Mouse (Mus musculus): ENCODE results near the gene Pakap.
A peak's percentile ranks its signal among the peaks of the same experiment; 100 is the strongest.

Gene Pakap

GRCm38 (mm10) chr4:57574181-57574580 is 6.2 kb downstream of the Pakap start:
- no peak for DNase-seq (ENCODE audit: low spot score)

GRCm38 (mm10) chr4:57574646-57575045 is 6.7 kb downstream of the Pakap start:
- peak; percentile 57 for DNase-seq (ENCODE audit: low spot score)

- no peak for DNase-seq (ENCODE audit: low spot score)
Observed at GRCm38 (mm10) chr4:57575686-57576085, 7.7 kb downstream of the Pakap start.

- no peak for DNase-seq (ENCODE audit: low spot score)
Observed at GRCm38 (mm10) chr4:57576095-57576494, 8.1 kb downstream of the Pakap start.

DNA sequence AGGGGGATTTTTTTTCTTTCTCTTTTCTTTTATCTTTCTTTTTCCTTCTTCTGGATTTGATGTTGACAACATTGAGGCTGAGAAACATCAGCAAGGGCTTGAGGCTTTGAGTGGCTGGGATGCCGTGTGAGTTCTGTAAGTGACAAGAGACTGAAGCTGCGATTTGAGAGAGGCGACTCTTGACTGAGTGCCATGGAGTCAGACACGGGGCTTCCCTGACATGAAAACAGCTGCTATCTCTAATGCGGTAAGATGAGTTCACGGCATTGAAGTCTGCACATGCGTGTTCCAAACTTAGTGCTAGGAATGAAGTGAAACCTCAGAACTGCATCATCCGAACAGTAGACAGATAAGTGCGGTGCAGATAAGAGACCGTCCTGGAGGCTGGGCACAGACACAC is 11.7 kb downstream of the Pakap start:
- no peak for DNase-seq (ENCODE audit: low spot score)

GRCm38 (mm10) chr4:57585281-57585800 is 17.4 kb downstream of the Pakap start:
- no peak for DNase-seq (ENCODE audit: low spot score)

GRCm38 (mm10) chr4:57586933-57587658 is 19.1 kb downstream of the Pakap start:
- DNase-seq (ENCODE audit: low spot score) = no peak

- no peak for DNase-seq (ENCODE audit: low spot score)
Observed at GRCm38 (mm10) chr4:57588356-57588755, 20.4 kb downstream of the Pakap start.

DNA sequence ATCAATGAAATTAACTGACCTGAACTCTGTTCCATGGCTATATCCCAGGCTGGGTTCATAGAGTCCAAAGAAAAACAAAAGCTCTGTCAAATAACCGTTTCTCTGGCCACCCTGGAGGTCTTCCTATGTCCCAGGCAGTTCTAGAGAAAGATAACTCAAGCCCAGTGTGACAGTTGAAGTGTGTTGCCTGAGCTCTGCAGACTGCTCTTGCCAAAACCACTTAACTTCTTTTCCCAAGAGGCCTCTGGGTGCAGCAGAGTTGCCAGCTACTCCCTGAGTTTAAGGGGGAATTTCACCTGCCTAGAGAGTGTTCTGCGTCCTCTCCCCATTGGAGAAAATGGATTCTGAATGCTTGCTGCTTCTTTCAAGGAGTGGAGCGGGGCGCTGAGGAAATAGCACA is 24.8 kb downstream of the Pakap start:
- no peak for DNase-seq (ENCODE audit: low spot score)

GRCm38 (mm10) chr4:57599946-57600345 is 32.0 kb downstream of the Pakap start:
- DNase-seq (ENCODE audit: low spot score) = no peak

DNA sequence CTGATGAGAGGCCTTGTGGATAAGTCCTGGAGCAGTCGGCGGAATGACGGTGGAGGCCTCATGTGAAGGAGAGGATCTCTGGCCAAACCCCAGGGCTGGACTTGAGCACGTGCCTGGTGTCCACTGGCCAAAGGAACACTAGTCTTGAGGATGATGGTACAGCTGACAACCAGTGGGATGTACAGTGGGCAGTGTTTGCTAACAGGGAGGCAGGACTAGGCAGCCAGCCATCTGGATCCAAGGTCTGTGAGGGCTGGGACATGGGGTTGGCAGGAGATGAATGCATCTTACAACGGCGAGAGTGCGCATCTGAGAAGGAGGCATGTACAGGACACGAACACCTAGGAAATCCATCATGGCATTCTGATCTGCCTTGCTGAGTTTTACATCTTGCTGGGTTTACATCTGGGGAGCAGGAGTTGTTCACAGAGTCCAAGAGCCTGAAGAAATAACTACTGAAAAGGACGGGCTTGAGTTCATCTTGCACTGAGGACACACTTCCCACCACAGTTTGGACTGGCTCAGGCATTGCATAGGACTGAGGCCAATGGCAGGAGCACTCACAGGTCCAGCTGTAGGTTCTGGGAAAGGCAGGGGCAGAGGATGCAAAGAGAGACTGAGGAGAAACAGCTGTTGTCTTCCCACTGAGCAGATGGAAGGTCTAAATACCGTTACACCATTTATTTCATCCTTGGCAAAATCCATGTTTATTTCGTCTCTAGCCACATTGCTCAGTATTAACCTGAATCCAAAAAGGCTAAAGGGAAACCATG is 32.9 kb downstream of the Pakap start:
- peak; percentile 5 for DNase-seq (ENCODE audit: low spot score)

GRCm38 (mm10) chr4:57601458-57601835 is 33.5 kb downstream of the Pakap start:
- DNase-seq (ENCODE audit: low spot score) = peak; percentile 21

- DNase-seq (ENCODE audit: low spot score) = no peak
Observed at GRCm38 (mm10) chr4:57601903-57602617, 34.1 kb downstream of the Pakap start.

DNA sequence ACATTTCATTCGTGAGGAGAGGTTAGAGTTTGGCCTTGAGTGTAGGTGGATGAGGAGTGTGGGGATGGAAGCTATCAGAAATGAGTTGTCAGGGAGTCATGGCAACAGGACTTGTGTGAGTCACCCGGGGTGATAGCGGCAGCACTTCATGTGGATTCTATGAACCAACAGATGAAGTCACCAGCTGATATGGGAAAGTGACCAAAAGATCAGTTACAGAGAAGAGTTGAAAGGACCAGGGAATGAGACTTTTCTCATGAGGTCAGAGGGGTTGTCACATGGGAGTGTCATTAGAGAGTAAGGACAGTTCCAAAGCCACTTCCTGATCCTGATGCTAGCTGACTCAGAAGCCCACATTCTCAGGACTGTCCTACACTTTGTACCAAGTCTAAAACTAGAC is 38.3 kb downstream of the Pakap start:
- peak; percentile 21 for DNase-seq (ENCODE audit: low spot score)

DNA sequence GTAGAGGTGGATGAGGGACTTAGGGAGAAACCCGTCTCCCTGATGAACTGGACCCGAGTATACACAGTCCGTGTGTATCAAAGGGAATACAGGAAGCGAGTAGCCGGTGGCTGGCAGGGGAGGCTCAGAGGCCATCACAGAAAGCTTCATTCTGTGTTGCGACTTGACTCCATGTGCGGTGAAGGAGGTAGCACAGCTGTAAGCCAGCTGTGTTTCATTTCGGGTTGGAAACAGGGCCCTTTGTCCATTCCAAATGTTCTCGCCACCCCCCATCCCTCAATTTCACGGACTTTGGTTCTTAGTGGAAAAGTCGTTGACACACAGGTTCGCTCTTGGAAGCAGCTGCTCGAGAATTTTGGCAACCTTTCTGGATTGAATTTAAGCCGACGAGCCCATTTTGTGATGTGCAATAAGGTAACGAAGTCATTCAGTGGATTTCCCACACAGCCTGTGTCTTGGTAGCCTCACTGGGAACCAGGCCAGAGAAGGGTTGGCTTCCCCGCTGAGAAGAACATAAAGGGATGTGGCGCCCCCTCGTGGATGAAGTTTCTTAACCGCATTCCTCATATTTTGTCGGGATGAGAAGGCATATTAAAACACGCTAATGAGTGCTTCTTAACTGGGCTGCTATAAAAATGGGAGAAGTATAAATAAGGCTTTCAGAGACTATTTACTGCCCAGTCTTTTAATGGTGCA is 39.4 kb downstream of the Pakap start:
- DNase-seq (ENCODE audit: low spot score) = peak; percentile 62

GRCm38 (mm10) chr4:57611303-57612077 is 43.5 kb downstream of the Pakap start:
- DNase-seq (ENCODE audit: low spot score) = no peak

DNA sequence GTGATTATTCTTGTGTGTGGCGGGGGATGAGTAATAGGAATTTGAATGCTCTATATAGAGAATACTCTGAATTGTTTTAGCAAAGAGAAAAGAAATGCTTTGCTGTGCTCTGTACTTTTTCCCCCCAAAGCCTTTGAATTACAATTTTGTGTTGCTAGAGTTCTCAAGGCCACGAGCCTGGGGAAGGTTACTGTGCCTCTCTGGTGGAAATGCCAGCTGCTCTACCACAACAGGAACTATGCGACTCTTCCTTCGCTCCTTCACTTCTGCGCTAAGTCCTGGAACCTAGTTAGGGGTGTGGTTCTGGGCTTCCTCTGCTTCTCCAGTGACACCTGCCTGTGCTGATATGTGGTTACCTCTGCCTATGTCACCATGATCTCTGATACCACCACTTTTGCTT is 44.7 kb downstream of the Pakap start:
- DNase-seq (ENCODE audit: low spot score) = no peak

- DNase-seq (ENCODE audit: low spot score) = no peak
Observed at GRCm38 (mm10) chr4:57614686-57615085, 46.7 kb downstream of the Pakap start.

DNA sequence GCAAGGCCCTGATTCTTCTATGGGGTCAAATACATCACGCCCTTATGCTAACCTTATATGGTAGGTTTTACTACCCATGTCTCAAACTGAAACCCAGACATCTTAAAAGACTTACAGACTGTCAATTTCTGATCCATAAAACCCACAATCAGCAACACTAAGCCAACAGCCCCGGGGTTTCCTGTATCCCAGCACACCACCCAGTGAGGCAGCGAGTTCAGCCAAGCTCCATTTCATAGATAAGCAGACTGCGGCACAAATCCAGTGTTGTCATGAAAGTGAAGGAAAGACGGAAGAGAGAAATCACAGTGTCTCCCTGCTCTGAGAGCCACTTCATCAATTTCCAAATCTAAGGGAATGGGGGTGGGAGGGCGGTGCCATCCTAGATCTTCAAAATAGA is 50.8 kb downstream of the Pakap start:
- DNase-seq (ENCODE audit: low spot score) = no peak

DNA sequence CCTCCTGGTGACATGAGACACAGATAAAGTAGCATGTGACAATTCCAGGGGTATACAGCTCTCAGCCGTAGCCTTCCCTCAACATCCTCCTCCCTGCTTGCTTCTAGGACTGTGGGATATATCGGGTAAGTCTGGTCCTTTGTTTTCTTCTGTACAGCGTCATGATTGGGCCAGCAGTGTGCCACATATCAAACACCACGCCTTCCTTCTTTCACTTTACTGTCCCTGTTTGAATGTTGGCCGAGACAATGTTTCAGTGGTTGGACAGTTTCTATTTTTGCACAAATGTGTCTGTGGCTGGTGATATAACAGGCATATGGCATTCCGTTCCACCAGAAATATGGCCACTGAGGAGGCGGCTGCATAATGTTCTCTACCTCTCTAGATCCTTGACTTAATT is 54.8 kb downstream of the Pakap start:
- DNase-seq (ENCODE audit: low spot score) = no peak

- no peak for DNase-seq (ENCODE audit: low spot score)
Observed at GRCm38 (mm10) chr4:57624819-57625218, 56.8 kb downstream of the Pakap start.

All from ovary, adult 18-20 months (tissue).